Mouse (Mus musculus) layer of hippocampus, adult 9-11 months (tissue): ENCODE results near the gene Hsh2d.
A peak's percentile ranks its signal among the peaks of the same experiment; 100 is the strongest.

Experiments
- DNase-seq: peaks from one replicate; pipeline ENCODE4 v3.0.0; 2022

Gene Hsh2d

GRCm38 (mm10) chr8:72189417-72190214, at the start of gene Hsh2d:
Gene Hsh2d, plus strand, starts transcription at chr8:72189638.
- DNase-seq: no peak

- no peak for DNase-seq
Observed at GRCm38 (mm10) chr8:72143256-72143824, 46.1 kb upstream of the Hsh2d start.

- no peak for DNase-seq
Observed at GRCm38 (mm10) chr8:72144345-72144975, 45.0 kb upstream of the Hsh2d start.

- DNase-seq: no peak
Observed at GRCm38 (mm10) chr8:72145511-72145910, 43.9 kb upstream of the Hsh2d start.

- DNase-seq: no peak
Observed at GRCm38 (mm10) chr8:72146056-72146455, 43.4 kb upstream of the Hsh2d start.

GRCm38 (mm10) chr8:72146556-72146955, 42.9 kb upstream of the Hsh2d start:
- no peak for DNase-seq

GRCm38 (mm10) chr8:72147266-72147665, 42.2 kb upstream of the Hsh2d start:
- DNase-seq: no peak

- no peak for DNase-seq
Observed at GRCm38 (mm10) chr8:72149056-72149455, 40.4 kb upstream of the Hsh2d start.

- no peak for DNase-seq
Observed at GRCm38 (mm10) chr8:72151418-72152078, 37.9 kb upstream of the Hsh2d start.

GRCm38 (mm10) chr8:72153382-72153781, 36.1 kb upstream of the Hsh2d start:
- no peak for DNase-seq

- DNase-seq: no peak
Observed at GRCm38 (mm10) chr8:72158096-72158495, 31.3 kb upstream of the Hsh2d start.

- DNase-seq: no peak
Observed at GRCm38 (mm10) chr8:72158726-72159125, 30.7 kb upstream of the Hsh2d start.

GRCm38 (mm10) chr8:72160007-72160406, 29.4 kb upstream of the Hsh2d start:
- no peak for DNase-seq

- peak; percentile 100 for DNase-seq
Observed at GRCm38 (mm10) chr8:72160707-72161697, 28.4 kb upstream of the Hsh2d start, which contains the start of gene Rab8a. Gene Rab8a, plus strand, starts transcription at chr8:72161200.

- no peak for DNase-seq
Observed at GRCm38 (mm10) chr8:72162821-72163220, 26.6 kb upstream of the Hsh2d start.

- DNase-seq: no peak
Observed at GRCm38 (mm10) chr8:72169098-72169668, 20.3 kb upstream of the Hsh2d start.

GRCm38 (mm10) chr8:72169681-72170249, 19.7 kb upstream of the Hsh2d start:
- no peak for DNase-seq

- peak; percentile 55 for DNase-seq
Observed at GRCm38 (mm10) chr8:72177346-72177925, 12.0 kb upstream of the Hsh2d start.

- DNase-seq: peak; percentile 62
Observed at GRCm38 (mm10) chr8:72183554-72184202, 5.8 kb upstream of the Hsh2d start.

- no peak for DNase-seq
Observed at GRCm38 (mm10) chr8:72187793-72188331, 1.6 kb upstream of the Hsh2d start.
